ENCODE assay signal across 21 mouse cellular contexts in genomic region chr3:30573549-30573948, GRCm38 (mm10). TPM values are rescaled to one million over a fixed set of nuclear protein-coding genes. Genes with fewer than 3 reads are reported as not detected.
"Had no signal": no experiment of that assay in that cellular context is flagged by ENCODE, and none has a peak within 500 bp of the region (broad histone marks: within the 10 kb centered on the region; RNA-seq: fewer than 3 reads in every experiment).

No protein-coding gene starts in this region.

- H3K9ac ChIP-seq: lung, embryonic 14.5 days; neural tube, embryonic 13.5 days; neural tube, embryonic 15.5 days; stomach, embryonic 15.5 days had no signal

- H3K27me3 ChIP-seq: neural tube, embryonic 13.5 days; neural tube, embryonic 15.5 days; stomach, embryonic 15.5 days had no signal

- H3K4me1 ChIP-seq: midbrain, embryonic 10.5 days; neural tube, embryonic 13.5 days; neural tube, embryonic 15.5 days; stomach, embryonic 15.5 days had no signal

- ATAC-seq: midbrain, embryonic 16.5 days had no signal

- DNase-seq: lung, adult 18-20 months; lung, embryonic 14.5 days; lung, postnatal 10 days; lung, postnatal 4 days; midbrain, embryonic 14.5 days; right cerebral cortex, postnatal 14 days; thymus, adult 2 months; thymus, postnatal 25 days; thymus, postnatal 4 days had no signal

- H3K9me3 ChIP-seq: midbrain, embryonic 10.5 days; neural tube, embryonic 13.5 days; neural tube, embryonic 15.5 days; stomach, embryonic 15.5 days had no signal

- H3K4me3 ChIP-seq: midbrain, embryonic 10.5 days; myocyte; neural tube, embryonic 13.5 days; neural tube, embryonic 15.5 days; stomach, embryonic 15.5 days had no signal

- H3K4me2 ChIP-seq: lung, embryonic 14.5 days; neural tube, embryonic 13.5 days; neural tube, embryonic 15.5 days; stomach, embryonic 15.5 days had no signal

- H3K27ac ChIP-seq: midbrain, embryonic 10.5 days; neural tube, embryonic 13.5 days; neural tube, embryonic 15.5 days; stomach, embryonic 15.5 days; stomach, postnatal 0 days had no signal

- H3K36me3 ChIP-seq: midbrain, embryonic 10.5 days; neural tube, embryonic 13.5 days; neural tube, embryonic 15.5 days; stomach, embryonic 15.5 days had no signal

RNA-seq across cellular contexts. Expression of gene Actrt3, which starts 26.2 kb away (rescaled TPM):
- total RNA-seq: megakaryocyte, adult 5-6 weeks; megakaryocyte-erythroid progenitor cell, adult 5-6 weeks had no signal
- polyA plus RNA-seq: liver, embryonic 16.5 days; lung, embryonic 14.5 days; lung, embryonic 16.5 days; myocyte; spleen, adult 2 months; stomach, postnatal 0 days; thymus, adult 2 months had no signal
